Comparison of ENCODE assay signal across 28 mouse cellular contexts in genomic region chr6:114245665-114246064, GRCm38 (mm10). TPM values are rescaled to one million over a fixed set of nuclear protein-coding genes. Genes with fewer than 3 reads are reported as not detected.
A peak's percentile ranks its signal among the peaks of the same experiment; 100 is the strongest.
DNase-seq lines count a peak whose midpoint lies in the region; ATAC-seq and TF ChIP-seq lines count a peak whose summit lies in the region.
"Had no signal": no experiment of that assay in that cellular context is flagged by ENCODE, and none has a peak within 500 bp of the region (broad histone marks: within the 10 kb centered on the region; RNA-seq: fewer than 3 reads in every experiment).

No protein-coding gene starts in this region.

- TF ChIP-seq CTCF in hindbrain, postnatal 0 days (IDR thresholded peaks at IDR 0.05; ENCODE audit: low read depth) = no peak
- no peak for TF ChIP-seq CTCF in brain, embryonic 14.5 days (IDR thresholded peaks at IDR 0.05; ENCODE audit: borderline replicate concordance, extremely low read depth, insufficient read depth, insufficient read length)

- H3K9me3 ChIP-seq in hindbrain, postnatal 0 days (ENCODE audit: low read length) = no peaks in the 10 kb centered on the region
- H3K9me3 ChIP-seq in hindbrain, embryonic 13.5 days = no peaks in the 10 kb centered on the region
- H3K9me3 ChIP-seq: embryonic facial prominence, embryonic 10.5 days; embryonic facial prominence, embryonic 13.5 days; forebrain, embryonic 12.5 days; intestine, embryonic 15.5 days had no signal

- no peaks in the 10 kb centered on the region for H3K4me1 ChIP-seq in hindbrain, postnatal 0 days (ENCODE audit: insufficient read depth, low read length)
- H3K4me1 ChIP-seq in hindbrain, embryonic 13.5 days (replicated peaks) = peaks cover 6% of the 10 kb centered on the region; the same call in 1 of the 2 replicates
- H3K4me1 ChIP-seq: embryonic facial prominence, embryonic 13.5 days; intestine, embryonic 15.5 days had no signal

- H3K9ac ChIP-seq in hindbrain, postnatal 0 days (replicated peaks; ENCODE audit: low read length) = no peak overlapping the region
- no peak overlapping the region for H3K9ac ChIP-seq in hindbrain, embryonic 13.5 days
- H3K9ac ChIP-seq: embryonic facial prominence, embryonic 13.5 days; forebrain, embryonic 12.5 days; forebrain, postnatal 0 days; hindbrain, embryonic 14.5 days; intestine, embryonic 15.5 days had no signal

- TF ChIP-seq POLR2A in brain, embryonic 14.5 days (IDR thresholded peaks at IDR 0.05; ENCODE audit: borderline replicate concordance, extremely low read depth, insufficient read depth, insufficient read length, poor library complexity, severe bottlenecking) = no peak

- no peak overlapping the region for H3K4me3 ChIP-seq in hindbrain, postnatal 0 days (ENCODE audit: low read length)
- H3K4me3 ChIP-seq in hindbrain, embryonic 13.5 days = no peak overlapping the region
- H3K4me3 ChIP-seq: embryonic facial prominence, embryonic 10.5 days; embryonic facial prominence, embryonic 13.5 days; erythroblast, embryonic 14.5 days; forebrain, embryonic 12.5 days; gastrocnemius, adult 2 months; intestine, embryonic 15.5 days had no signal

- 38% methylated on average over 11 of the region's 11 CpGs for WGBS in hindbrain, postnatal 0 days
- 73% methylated on average over 11 of the region's 11 CpGs for WGBS in hindbrain, embryonic 13.5 days

- H3K27me3 ChIP-seq in hindbrain, postnatal 0 days (ENCODE audit: insufficient read depth, low read length) = no peaks in the 10 kb centered on the region
- H3K27me3 ChIP-seq in hindbrain, embryonic 13.5 days = peaks cover 24% of the 10 kb centered on the region; the same call in 1 of the 2 replicates
- H3K27me3 ChIP-seq: intestine, embryonic 15.5 days had no signal

- H3K36me3 ChIP-seq in hindbrain, postnatal 0 days (ENCODE audit: insufficient read depth, low read length) = no peaks in the 10 kb centered on the region
- H3K36me3 ChIP-seq in hindbrain, embryonic 13.5 days = no peaks in the 10 kb centered on the region
- H3K36me3 ChIP-seq: embryonic facial prominence, embryonic 10.5 days; embryonic facial prominence, embryonic 13.5 days; forebrain, embryonic 12.5 days; intestine, embryonic 15.5 days had no signal

- H3K4me2 ChIP-seq in hindbrain, postnatal 0 days (ENCODE audit: low read depth, low read length) = no peak overlapping the region
- H3K4me2 ChIP-seq in hindbrain, embryonic 13.5 days = no peak overlapping the region
- H3K4me2 ChIP-seq: embryonic facial prominence, embryonic 13.5 days; forebrain, embryonic 12.5 days; heart, embryonic 11.5 days; hindbrain, embryonic 14.5 days; intestine, embryonic 15.5 days had no signal

- peak; percentile 29 to 43 for DNase-seq in cerebellum, postnatal 25 days
- DNase-seq in cerebellum, adult 11-12 months = no peak
- peak; percentile 56 for DNase-seq in hindbrain, postnatal 0 days (ENCODE audit: low spot score)
- DNase-seq in brain, embryonic 14.5 days (ENCODE audit: low read depth) = peak; percentile 53
- DNase-seq in right cerebral cortex, postnatal 4 days = no peak
- DNase-seq: cerebellum, adult 18-20 months; cerebellum, postnatal 36 days; embryo, embryonic 11 days; forebrain, postnatal 0 days; gastrocnemius, adult 2 months; gastrocnemius, postnatal 14 days; heart, adult 11 months; kidney, adult 11 months had no signal

- no peak overlapping the region for H3K27ac ChIP-seq in hindbrain, postnatal 0 days
- H3K27ac ChIP-seq in hindbrain, embryonic 13.5 days = no peak overlapping the region
- H3K27ac ChIP-seq: embryonic facial prominence, embryonic 10.5 days; embryonic facial prominence, embryonic 13.5 days; forebrain, embryonic 12.5 days; gastrocnemius, adult 2 months; hindbrain, embryonic 14.5 days; intestine, embryonic 15.5 days had no signal

- ATAC-seq in hindbrain, postnatal 0 days = no peak
- ATAC-seq in hindbrain, embryonic 13.5 days (ENCODE audit: low FRiP score) = no peak
- ATAC-seq: CD4-positive, CD25-positive, alpha-beta regulatory T cell, adult 4 months; forebrain, postnatal 0 days; intestine, embryonic 15.5 days had no signal

RNA-seq across cellular contexts. Expression of gene Slc6a1, which starts 36.8 kb away (rescaled TPM):
- 433 and 470 TPM in 2 replicates for total RNA-seq in hindbrain, postnatal 0 days (2014; rRNA removed)
- 176 and 177 TPM in 2 replicates for polyA plus RNA-seq in hindbrain, postnatal 0 days (2015; fragmentation: Nextera tagmentation; extraction: Ambion mirVana)
- 78.0 and 87.2 TPM in 2 replicates for polyA plus RNA-seq in hindbrain, embryonic 13.5 days (2015; fragmentation: Nextera tagmentation; extraction: Ambion mirVana)
- polyA plus RNA-seq in brain, embryonic 14.5 days (2012; rRNA removed) = 210 and 269 TPM in 2 replicates
- total RNA-seq: adrenal gland, adult 2 months; adrenal gland, postnatal 14 days; hematopoietic stem cell, adult 5-6 weeks; MEL had no signal
- polyA plus RNA-seq: adrenal gland, adult 2 months; C2C12; erythroblast, embryonic 14.5 days; heart, postnatal 0 days had no signal

Comparison
In these comparisons a context has a peak if more than half of its experiments do, and no peak if none do; other contexts are left out.
1. DNase-seq: peak in cerebellum, postnatal 25 days (2 of 2), hindbrain, postnatal 0 days (single experiment) and brain, embryonic 14.5 days (single experiment); none in cerebellum, adult 11-12 months (single experiment) and right cerebral cortex, postnatal 4 days (single experiment).